Mouse (Mus musculus) splenic B cell, adult 2 months (primary cell): ENCODE data around the gene Rho.

Experiments
- DNase-seq: peaks from one replicate; pipeline ENCODE4 v3.0.0-alpha.2; 2011; ENCODE audit warnings: low read depth, low spot score
- H3K27me3 ChIP-seq: 2 replicates; pipeline ENCODE4 v1.6.1; 2012; ENCODE audit warnings: mild to moderate bottlenecking, low read length, moderate library complexity, mixed read lengths; ENCODE audit not compliant: control insufficient read depth, poor library complexity, insufficient read depth, severe bottlenecking
- H3K36me3 ChIP-seq: 2 replicates; pipeline ENCODE4 v1.6.1; 2012; ENCODE audit warnings: mild to moderate bottlenecking, low read length, moderate library complexity, mixed read lengths; ENCODE audit not compliant: control insufficient read depth, poor library complexity, insufficient read depth, severe bottlenecking

The Rho gene

GRCm38 (mm10) chr6:115956922-115957601 lies 25.5 kb downstream of the Rho start:
- no peaks in the 10 kb centered on the region; the same call in 1 of the 2 replicates for H3K36me3 ChIP-seq
- no peak for DNase-seq
- H3K27me3 ChIP-seq, result no peaks in the 10 kb centered on the region

- no peaks in the 10 kb centered on the region for H3K27me3 ChIP-seq
- H3K36me3 ChIP-seq, result no peaks in the 10 kb centered on the region; the same call in 1 of the 2 replicates
- DNase-seq, result no peak
Measured at GRCm38 (mm10) chr6:115957681-115958080, 26.1 kb downstream of the Rho start.

GRCm38 (mm10) chr6:115958445-115958844 lies 26.9 kb downstream of the Rho start:
- no peak for DNase-seq
- Histone ChIP-seq H3K27me3 (no peaks in the 10 kb centered on the region), H3K36me3 (no peaks in the 10 kb centered on the region; the same call in 1 of the 2 replicates)

GRCm38 (mm10) chr6:115959151-115959691 lies 27.7 kb downstream of the Rho start:
- DNase-seq, result no peak
- no peaks in the 10 kb centered on the region for H3K27me3 ChIP-seq
- no peaks in the 10 kb centered on the region; the same call in 1 of the 2 replicates for H3K36me3 ChIP-seq

GRCm38 (mm10) chr6:115960322-115960721 lies 28.8 kb downstream of the Rho start:
- DNase-seq, result no peak
- Histone ChIP-seq H3K27me3 (no peaks in the 10 kb centered on the region), H3K36me3 (no peaks in the 10 kb centered on the region; the same call in 1 of the 2 replicates)

- no peaks in the 10 kb centered on the region for H3K27me3 ChIP-seq
- H3K36me3 ChIP-seq, result no peaks in the 10 kb centered on the region; the same call in 1 of the 2 replicates
- no peak for DNase-seq
Measured at GRCm38 (mm10) chr6:115961743-115962142, 30.2 kb downstream of the Rho start.

- DNase-seq, result no peak
- H3K27me3 ChIP-seq, result no peaks in the 10 kb centered on the region
- no peaks in the 10 kb centered on the region; the same call in 1 of the 2 replicates for H3K36me3 ChIP-seq
Measured at GRCm38 (mm10) chr6:115962439-115963085, 31.0 kb downstream of the Rho start.

GRCm38 (mm10) chr6:115963656-115964055 lies 32.1 kb downstream of the Rho start:
- no peaks in the 10 kb centered on the region; the same call in 1 of the 2 replicates for H3K36me3 ChIP-seq
- H3K27me3 ChIP-seq, result no peaks in the 10 kb centered on the region
- no peak for DNase-seq

- H3K36me3 ChIP-seq, result no peaks in the 10 kb centered on the region; the same call in 1 of the 2 replicates
- no peaks in the 10 kb centered on the region for H3K27me3 ChIP-seq
- no peak for DNase-seq
Measured at GRCm38 (mm10) chr6:115966227-115966966, 34.8 kb downstream of the Rho start.

- Histone ChIP-seq H3K36me3 (no peaks in the 10 kb centered on the region; the same call in 1 of the 2 replicates), H3K27me3 (no peaks in the 10 kb centered on the region)
- no peak for DNase-seq
Measured at GRCm38 (mm10) chr6:115967291-115967880, 35.8 kb downstream of the Rho start.

- Histone ChIP-seq H3K27me3 (no peaks in the 10 kb centered on the region), H3K36me3 (no peaks in the 10 kb centered on the region)
- no peak for DNase-seq
Measured at GRCm38 (mm10) chr6:115968086-115968485, 36.5 kb downstream of the Rho start.

- no peak for DNase-seq
- Histone ChIP-seq H3K27me3 (no peaks in the 10 kb centered on the region), H3K36me3 (no peaks in the 10 kb centered on the region)
Measured at GRCm38 (mm10) chr6:115968700-115969099, 37.2 kb downstream of the Rho start.

- DNase-seq, result no peak
- H3K27me3 ChIP-seq, result no peaks in the 10 kb centered on the region
Measured at GRCm38 (mm10) chr6:115969103-115969502, 37.6 kb downstream of the Rho start.

GRCm38 (mm10) chr6:115969952-115970351 lies 38.4 kb downstream of the Rho start:
- Histone ChIP-seq H3K27me3 (no peaks in the 10 kb centered on the region), H3K36me3 (no peaks in the 10 kb centered on the region)
- DNase-seq, result peak; percentile 65

More at GRCm38 (mm10) chr6:115969103-115969502, 37.6 kb downstream of the Rho start:
- H3K36me3 ChIP-seq, result no peaks in the 10 kb centered on the region
